Mouse (Mus musculus) myocyte (in vitro differentiated cells): ENCODE results near the gene Ttll1.

Source experiments
- CEBPB ChIP-seq: IDR thresholded peaks from 2 replicates; pipeline ENCODE4 v1.6.1; 2011; ENCODE audit warnings: mild to moderate bottlenecking, moderate library complexity; ENCODE audit not compliant: poor library complexity, insufficient read depth, severe bottlenecking
- E2F4 ChIP-seq: IDR thresholded peaks from one replicate; pipeline ENCODE4 v1.6.1; 2011; ENCODE audit warnings: mild to moderate bottlenecking, control low read depth, moderate library complexity; ENCODE audit not compliant: insufficient read depth
- MAX ChIP-seq: IDR thresholded peaks from one replicate; pipeline ENCODE4 v1.6.1; 2011; ENCODE audit warnings: low read depth, mild to moderate bottlenecking, control low read depth
- MYOD1 ChIP-seq, 3 experiments: IDR thresholded peaks; one replicate each; pipeline ENCODE4 v1.6.1; 2011; ENCODE audit warnings: control low read depth in 2 of 3, low read depth in 2 of 3, mild to moderate bottlenecking in 2 of 3, moderate library complexity in 1 of 3; ENCODE audit not compliant: insufficient read length in 2 of 3, control insufficient read depth in 1 of 3
- MYOG ChIP-seq, 3 experiments: IDR thresholded peaks; one replicate each; pipeline ENCODE4 v1.6.1; 2011; ENCODE audit warnings: control low read depth in 2 of 3, low read depth in 2 of 3, mild to moderate bottlenecking in 2 of 3; ENCODE audit not compliant: insufficient read length in 2 of 3, control insufficient read depth in 1 of 3, insufficient read depth in 1 of 3
- POLR2A ChIP-seq: IDR thresholded peaks from one replicate; pipeline ENCODE4 v1.6.1; 2011; ENCODE audit warnings: low read depth, mild to moderate bottlenecking, control low read depth, moderate library complexity; ENCODE audit not compliant: insufficient read length
- POLR2AphosphoS2 ChIP-seq: IDR thresholded peaks from one replicate; pipeline ENCODE4 v1.6.1; 2011; ENCODE audit warnings: low read depth, control low read depth; ENCODE audit not compliant: insufficient read length
- REST ChIP-seq: IDR thresholded peaks from one replicate; pipeline ENCODE4 v1.6.1; 2011; ENCODE audit warnings: mild to moderate bottlenecking, control low read depth, moderate library complexity; ENCODE audit not compliant: insufficient read depth, insufficient read length
- SRF ChIP-seq: IDR thresholded peaks from one replicate; pipeline ENCODE4 v1.6.1; 2011; ENCODE audit warnings: low read depth; ENCODE audit not compliant: control insufficient read depth, insufficient read length
- TCF12 ChIP-seq: IDR thresholded peaks from one replicate; pipeline ENCODE4 v1.6.1; 2011; ENCODE audit warnings: mild to moderate bottlenecking, control low read depth; ENCODE audit not compliant: poor library complexity, insufficient read depth, severe bottlenecking
- TCF3 ChIP-seq: IDR thresholded peaks from one replicate; pipeline ENCODE4 v1.6.1; 2011; ENCODE audit warnings: low read depth, control low read depth; ENCODE audit not compliant: insufficient read length
- USF1 ChIP-seq: IDR thresholded peaks from one replicate; pipeline ENCODE4 v1.6.1; 2011; ENCODE audit warnings: low read depth, mild to moderate bottlenecking, control low read depth, moderate library complexity

DNA sequence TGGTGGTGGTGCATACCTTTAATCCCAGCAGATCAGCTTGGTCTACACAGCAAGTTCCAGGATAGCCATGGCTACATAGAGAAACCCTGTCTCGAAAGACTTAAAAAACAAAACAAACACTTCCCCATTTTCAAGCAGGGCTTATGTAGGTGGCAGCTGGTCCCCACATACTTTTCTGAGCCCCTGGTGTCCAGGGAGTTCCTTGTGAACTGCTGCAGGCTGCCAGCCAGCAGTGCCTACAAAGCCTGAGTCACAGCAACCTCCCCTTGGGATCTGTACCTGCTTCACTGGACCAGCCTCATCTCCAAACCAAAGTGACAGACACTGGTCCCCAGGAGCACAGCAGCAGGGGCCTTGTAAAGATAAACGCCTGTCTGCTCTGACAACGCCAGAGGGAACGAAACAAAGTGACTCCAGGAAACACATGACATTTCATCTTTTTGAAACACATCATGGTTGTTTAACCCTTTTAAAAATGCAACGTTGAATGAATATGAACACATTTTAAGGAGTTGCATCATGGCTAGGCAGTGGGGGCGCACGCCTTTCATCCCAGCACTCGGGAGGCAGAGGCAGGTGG is 28.0 kb downstream of the Ttll1 start:
- no peak for TF ChIP-seq POLR2A
- no peak for TF ChIP-seq TCF12
- TF ChIP-seq POLR2AphosphoS2 = no peak
- TF ChIP-seq USF1 = no peak
- no peak for TF ChIP-seq MAX
- TF ChIP-seq E2F4 = no peak
- no peak for TF ChIP-seq SRF
- no peak for TF ChIP-seq MYOD1 (IDR thresholded peaks at IDR 0.05; ENCODE audit: control insufficient read depth in 1 of 3, insufficient read length in 2 of 3, low read depth in 2 of 3)
- no peak for TF ChIP-seq REST
- TF ChIP-seq CEBPB = 0 out of 2 replicates have a peak, but pooled peaks have one; percentile 12
- TF ChIP-seq TCF3 = no peak
- TF ChIP-seq MYOG (IDR thresholded peaks at IDR 0.05; ENCODE audit: control insufficient read depth in 1 of 3, insufficient read depth in 1 of 3, insufficient read length in 2 of 3, low read depth in 2 of 3) = no peak
